Mouse (Mus musculus) frontal cortex, postnatal 14 days (tissue): ENCODE results near the gene Spata20.

Experiments
- DNase-seq, 2 experiments: peaks; one replicate each; pipeline ENCODE4 v3.0.0; 2022; ENCODE audit warnings: low spot score in 2 of 2

Spata20 gene

DNA sequence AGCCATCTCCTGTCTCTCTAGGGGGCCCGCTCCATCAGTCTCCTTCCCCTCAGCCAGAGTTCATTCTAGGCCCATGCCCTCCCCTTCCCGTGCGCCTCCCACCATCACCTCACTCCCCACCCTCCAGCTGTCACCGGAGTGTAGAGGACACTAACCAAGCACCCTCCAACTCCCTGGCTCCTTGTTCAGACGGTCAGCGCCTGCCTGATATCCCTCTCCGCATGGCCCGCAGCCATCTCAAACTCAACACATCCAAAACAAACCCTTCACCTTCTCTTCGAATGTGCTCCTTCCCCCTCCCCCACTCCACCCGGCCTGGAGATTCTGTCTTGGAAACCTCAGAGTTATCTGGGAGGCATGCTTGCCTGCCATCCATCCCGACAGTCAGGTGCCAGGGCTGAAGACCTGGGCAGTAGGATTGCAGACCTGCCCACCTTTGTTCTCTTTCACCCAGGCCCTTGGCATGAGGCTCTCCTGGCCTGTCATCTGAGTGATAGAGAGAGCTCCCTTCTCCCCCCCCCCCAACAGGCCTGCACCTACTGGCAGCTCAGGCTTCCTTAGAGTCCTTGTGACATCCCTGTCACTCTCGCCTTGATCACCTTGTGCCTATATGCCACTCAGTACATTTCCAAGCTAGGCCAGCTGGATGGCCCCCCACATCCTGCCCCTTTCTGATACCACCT, 34.7 kb downstream of the Spata20 start:
- DNase-seq, result no peak

DNA sequence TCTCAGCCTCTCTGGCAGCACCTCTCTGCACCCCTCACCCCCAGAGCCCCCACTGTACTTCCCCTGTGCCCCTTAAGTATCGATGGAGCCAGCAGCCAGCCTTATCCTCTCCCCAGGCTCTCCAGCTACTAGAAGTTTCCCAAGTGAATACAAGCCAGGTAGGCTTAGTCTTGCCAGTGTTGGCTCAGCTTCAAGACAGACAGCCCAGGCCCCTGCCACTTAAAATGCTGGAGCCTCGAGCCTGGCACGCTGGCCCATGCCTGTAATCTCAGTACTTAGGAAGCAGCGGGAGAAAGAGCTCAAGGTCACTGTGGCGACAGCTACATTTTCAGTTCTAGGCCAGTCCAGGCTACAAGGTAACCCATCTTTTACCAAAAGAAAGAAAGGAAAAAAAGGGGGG, 36.1 kb downstream of the Spata20 start:
- no peak for DNase-seq

DNA sequence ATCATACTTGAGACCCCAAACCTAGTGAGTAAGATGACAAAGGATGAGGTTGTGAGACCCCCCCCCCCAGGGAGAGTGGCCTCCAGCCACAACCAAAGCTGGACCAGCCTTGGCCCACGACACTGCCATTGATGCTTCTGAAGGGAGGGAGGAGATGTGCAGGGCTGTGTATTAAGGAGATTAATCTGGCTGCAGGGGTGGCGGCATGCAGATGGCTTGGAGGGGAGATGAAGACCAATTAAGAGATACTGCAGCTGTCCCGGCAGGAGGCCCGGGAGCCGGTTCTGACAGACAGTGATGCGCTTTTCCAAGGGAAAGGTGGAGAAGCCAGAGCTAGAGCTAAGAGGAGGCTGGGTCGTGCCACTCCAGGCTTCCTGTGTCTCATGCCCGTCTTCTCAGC, 36.7 kb downstream of the Spata20 start:
- no peak for DNase-seq

DNA sequence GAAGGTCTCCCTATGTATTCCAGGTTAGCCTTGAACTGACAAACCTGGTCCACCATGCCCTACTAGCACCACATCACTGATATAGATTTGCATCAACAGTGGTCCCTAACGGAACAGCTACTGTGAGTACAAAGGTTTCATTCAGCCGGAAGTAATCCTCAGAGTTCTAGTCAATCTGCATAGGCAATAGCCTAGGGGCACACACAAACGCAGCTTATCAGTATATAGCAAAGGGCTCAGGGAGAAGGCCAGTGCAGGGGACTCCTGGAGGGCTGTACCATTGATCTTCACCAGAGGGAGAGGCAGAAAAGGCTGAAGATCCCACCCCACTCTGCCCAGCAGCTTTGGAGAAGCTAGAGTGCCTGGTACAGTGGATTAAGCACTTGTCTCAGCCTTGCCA, 39.0 kb downstream of the Spata20 start:
- no peak for DNase-seq

DNA sequence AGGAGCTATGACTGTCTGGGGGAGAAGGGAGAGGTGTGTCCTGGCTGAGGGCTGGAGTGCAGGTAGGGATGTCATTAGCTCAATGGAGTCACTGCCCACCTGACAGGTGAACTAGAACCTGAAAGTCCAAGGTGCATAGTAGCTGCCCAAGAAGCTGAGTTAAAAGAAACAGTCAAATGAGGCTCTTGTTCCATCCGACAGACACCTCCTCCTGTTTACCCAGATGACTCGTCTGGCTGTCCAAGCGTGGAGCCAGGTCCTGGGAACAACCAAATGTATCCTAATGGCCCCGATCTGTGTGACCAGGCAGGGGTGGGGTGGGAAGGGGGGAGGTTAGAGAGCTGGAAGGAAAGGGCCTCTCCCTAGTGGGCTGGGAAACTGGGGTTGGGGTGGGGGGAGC, 40.7 kb downstream of the Spata20 start:
- DNase-seq, result no peak

DNA sequence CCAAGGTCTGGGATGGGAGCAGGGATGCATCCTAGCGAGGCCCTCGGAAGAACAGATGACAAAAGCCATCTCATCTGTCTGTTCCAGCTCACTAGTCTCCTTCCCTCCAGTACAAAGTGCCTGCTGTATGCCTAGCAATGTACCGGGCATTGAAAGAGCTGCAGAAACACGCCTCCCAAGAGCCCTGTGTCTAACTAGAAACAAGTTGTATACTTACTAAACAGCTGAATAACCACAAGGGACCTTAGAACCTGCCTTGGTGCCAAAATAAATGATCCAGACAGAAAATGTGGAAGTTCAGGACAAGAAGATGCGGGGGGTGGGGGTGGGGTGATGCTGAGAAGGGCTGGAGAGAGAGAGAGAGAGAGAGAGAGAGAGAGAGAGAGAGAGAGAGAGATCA, 41.1 kb downstream of the Spata20 start:
- DNase-seq, result no peak

DNA sequence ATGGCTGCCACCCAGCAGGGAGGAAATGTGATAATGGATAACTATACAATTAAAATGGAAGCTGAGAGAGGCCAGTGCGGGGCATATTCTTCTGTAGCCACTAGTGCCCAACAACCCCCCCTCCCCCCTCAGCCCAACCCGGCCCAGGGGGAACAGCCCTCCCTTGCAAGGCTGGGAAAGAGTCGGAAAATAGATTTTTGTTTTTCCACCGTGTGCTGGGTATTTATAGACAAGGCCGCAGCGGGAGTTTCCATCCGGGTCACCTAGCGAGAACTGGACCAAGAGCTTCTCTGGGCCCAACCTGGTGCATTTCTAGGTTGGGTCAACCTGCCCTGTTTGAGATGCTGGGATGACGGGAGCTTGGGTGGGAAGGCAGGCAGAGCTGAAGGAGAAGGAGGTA, 44.2 kb downstream of the Spata20 start:
- no peak for DNase-seq

DNA sequence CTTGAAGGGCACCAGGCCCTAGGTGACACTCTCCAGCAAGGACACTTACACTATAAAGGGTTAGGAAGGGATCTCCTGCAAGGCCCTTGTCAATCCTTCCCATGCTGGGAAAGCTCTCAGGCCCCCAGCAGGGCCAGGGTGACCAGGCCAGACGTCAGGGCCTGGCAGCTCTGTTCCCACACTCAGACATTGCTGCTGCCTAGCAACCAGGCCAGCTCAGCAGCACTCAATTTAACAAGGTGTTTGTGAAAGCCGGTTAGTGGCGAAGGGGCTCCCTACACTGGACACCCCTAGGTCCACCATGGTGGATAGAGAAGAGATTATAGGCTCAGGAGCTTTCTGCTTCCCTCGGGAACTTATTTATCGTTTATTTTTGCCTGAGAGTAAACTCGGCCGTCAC, 44.9 kb downstream of the Spata20 start:
- no peak for DNase-seq

DNA sequence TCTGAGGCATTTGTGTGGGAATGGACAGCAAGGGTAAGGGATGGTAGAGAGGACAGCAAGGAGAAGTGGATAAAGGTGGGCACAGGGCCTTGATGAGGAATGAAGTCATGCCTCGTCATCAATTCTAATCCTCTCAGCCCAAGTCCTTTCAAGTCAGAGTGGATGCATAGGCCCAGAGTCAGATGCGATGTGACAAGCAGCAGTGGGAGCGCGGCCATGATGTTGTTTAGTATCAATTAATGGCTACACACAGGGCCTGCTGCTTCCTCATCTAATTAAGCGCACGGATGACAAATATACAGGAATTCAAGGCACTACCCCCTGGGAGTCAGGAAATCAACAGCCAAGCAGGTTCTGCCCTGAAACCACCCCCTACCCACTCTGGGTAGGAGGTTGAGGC, 45.6 kb downstream of the Spata20 start:
- no peak for DNase-seq

DNA sequence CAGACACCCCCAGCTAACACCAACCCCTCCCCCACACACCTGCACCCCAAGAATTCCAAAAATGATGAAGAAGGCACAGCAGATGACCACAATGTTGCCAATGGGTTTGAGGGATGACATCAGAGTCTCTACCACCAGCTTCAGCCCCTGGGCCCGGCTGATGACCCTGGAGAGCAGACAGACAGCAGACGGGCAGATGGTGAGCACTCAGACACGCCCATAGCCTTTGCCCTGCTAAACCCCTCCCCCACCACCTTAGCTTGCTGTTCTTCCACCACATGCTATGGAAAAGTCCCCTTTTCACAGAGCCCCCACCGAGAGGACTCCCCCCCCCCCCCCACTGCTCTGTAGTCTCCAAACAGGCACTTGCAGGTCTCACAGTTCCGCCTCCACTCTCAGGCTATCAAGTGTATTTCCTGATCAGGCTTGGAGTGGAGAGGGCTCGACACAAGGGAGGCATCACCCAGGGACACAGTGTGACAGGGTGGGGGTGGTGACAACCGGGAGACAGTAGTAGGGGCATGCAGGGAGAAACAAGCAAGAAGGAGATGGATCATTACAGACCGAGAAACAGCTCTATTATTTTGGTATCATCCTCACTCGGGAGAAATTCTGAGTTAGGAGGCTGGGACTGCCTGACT, 56.8 kb downstream of the Spata20 start:
- no peak for DNase-seq
